Mouse (Mus musculus): ENCODE results near the gene Dolpp1.
A peak's percentile ranks its signal among the peaks of the same experiment; 100 is the strongest.

The Dolpp1 gene

GRCm38 (mm10) chr2:30440701-30441517 is 48.9 kb downstream of the Dolpp1 start:
- DNase-seq (ENCODE audit: low read depth, low spot score) = peak; percentile 39

DNA sequence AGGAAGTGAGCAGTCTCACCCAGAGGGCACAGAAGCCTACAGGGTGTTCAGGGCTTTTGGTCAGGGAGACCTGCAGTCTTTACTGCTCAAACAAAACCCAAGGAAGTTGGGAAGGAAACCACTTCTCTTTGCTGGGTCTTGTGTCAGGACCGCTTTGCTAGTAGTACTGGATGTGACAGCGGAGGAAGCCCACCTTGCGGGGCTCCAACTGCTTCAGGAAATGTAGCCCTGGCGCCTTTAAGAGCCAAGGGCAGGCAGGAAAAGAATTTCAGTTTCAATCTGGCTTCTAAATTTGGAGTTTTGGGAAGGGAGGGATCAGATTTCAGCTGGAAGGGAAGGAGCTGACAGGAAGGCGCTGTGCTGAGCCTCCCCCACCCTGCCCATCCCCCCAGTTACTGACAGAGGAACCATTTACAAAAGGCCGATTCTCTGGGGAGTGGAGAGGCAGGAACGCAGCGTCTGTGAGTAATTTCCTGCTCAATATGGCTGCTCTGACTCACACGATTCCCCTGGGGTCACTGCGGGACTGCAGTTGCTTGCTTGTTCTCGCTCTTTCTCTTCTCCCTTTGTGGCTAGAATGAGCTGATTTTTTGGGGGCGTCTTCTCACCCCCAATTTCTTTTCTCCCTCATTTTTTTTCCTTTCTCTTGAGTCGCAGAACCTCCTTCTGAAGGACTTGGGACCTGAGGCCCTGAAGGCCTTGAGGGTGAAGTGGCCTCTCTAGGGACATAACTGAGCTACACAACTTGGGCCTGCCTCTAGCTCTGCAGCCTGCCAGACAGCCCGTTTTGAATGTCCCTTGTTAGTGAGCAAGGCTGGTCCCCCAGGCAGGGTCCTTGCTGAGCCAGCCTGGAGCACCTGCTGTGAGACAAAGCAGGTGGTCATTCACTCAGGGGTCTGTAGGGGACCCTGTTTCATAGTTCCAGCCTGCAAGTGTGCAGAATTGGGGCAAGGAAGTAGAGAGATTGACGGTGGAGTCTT is 49.8 kb downstream of the Dolpp1 start:
- DNase-seq (ENCODE audit: low read depth, low spot score) = no peak

GRCm38 (mm10) chr2:30442498-30442890 is 50.4 kb downstream of the Dolpp1 start:
- no peak for DNase-seq (ENCODE audit: low read depth, low spot score)

DNA sequence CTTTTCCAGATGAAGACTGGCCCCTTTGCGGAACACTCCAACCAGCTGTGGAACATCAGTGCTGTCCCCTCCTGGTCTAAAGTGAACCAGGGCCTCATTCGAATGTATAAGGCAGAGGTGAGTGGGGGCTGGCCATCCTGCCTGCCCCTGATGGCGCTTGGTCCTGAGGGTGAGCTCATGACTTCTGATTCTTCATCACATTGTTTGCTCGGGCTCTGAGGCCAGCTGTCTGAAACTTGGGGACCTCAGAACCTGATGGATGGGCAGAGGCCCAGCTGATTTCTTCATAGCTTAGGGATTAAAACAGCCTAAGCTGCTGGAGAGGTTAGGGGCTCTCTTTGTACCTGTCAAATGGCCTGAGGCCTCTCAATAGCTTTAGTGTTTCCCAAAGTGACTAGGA is 51.2 kb downstream of the Dolpp1 start:
- no peak for DNase-seq (ENCODE audit: low read depth, low spot score)

DNA sequence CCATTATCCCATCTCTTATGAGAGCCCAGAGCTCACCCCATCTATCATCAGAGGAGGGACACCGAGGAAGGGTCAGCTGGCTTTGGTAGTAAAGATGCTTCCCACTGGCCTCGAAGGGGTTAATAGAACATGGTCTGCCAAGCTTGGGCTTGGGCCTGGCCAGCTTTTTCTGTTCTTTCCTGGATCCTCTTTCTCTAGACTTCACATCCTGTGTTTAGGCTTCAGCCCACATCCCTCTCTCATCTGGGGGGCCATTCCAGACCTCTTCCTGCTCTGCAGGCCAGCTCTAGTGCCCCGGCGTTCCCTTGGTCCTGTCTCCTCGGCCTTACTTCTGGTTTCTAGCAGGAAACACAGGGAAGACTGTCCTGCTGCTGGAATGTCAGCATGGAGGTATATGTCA is 52.0 kb downstream of the Dolpp1 start:
- DNase-seq (ENCODE audit: low read depth, low spot score) = no peak

DNA sequence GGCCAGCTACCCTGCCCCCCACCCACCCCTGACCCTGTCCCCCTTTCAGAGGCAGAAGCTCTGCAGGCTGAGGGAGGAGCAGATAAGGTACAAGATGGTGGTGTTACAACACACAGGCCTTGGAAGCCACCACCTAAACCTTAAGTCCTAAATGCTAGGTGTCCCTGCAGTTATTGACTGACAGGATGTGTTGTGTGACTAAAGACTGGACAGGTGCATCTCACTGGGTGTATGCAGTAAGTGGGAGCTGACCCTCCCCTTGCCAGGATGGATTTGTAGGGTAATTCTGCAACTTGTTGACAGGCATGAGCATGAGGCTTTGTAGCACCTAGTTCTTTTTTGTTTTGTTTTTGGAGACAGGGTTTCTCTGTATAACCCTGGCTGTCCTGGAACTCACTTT is 52.4 kb downstream of the Dolpp1 start:
- DNase-seq (ENCODE audit: low read depth, low spot score) = no peak

GRCm38 (mm10) chr2:30445312-30445711 is 53.3 kb downstream of the Dolpp1 start:
- DNase-seq (ENCODE audit: low read depth, low spot score) = no peak

GRCm38 (mm10) chr2:30446891-30447826 is 55.1 kb downstream of the Dolpp1 start:
- no peak for DNase-seq (ENCODE audit: low read depth, low spot score)

DNA sequence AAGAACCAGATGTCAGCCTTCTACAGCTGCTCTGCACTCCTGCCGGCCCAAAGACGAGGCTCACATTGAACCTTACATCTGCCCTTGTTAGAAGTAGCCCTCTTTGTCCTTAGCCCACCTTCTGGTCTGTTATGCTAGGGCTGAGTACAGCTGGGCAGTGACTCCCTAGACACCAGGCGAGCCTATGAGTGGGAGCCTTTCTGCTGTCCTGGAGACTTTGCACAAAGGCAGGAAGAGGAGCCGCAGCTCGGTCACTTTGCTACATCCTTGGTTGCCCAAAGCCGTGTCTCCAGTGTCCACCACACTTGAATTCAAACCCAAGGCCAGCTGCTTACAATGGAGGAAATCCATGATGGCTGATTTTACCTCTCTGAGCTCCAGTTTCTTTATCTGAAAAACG is 56.3 kb downstream of the Dolpp1 start:
- DNase-seq (ENCODE audit: low read depth, low spot score) = no peak

Data from c-Kit-negative CD71-positive TER-119-positive erythroid progenitor cells, embryonic 14.5 days (primary cell).